Mouse (Mus musculus) limb, embryonic 12.5 days (tissue): ENCODE measurements around the gene Fcer1g. TPM values are rescaled to one million over a fixed set of nuclear protein-coding genes. Genes with fewer than 3 reads are reported as not detected.

Experiments
- ATAC-seq: fragments of 200-750 bp; cut with Nextera tagmentation; 2 replicates; pipeline ENCODE4 v1.8.0; 2017; ENCODE audit warnings: low read depth, moderate TSS enrichment; ENCODE audit not compliant: insufficient number of reproducible peaks, insufficient read depth, low FRiP score, low TSS enrichment
- H3K27ac ChIP-seq: fragments of 300-500 bp; sonication (generic); 2 replicates; pipeline ENCODE4 v1.5.1; 2016; ENCODE audit warnings: mild to moderate bottlenecking, moderate library complexity
- H3K27me3 ChIP-seq: fragments of 300-500 bp; sonication (generic); 2 replicates; pipeline ENCODE4 v1.6.1; 2016; ENCODE audit warnings: mild to moderate bottlenecking, moderate library complexity
- H3K36me3 ChIP-seq: fragments of 300-500 bp; sonication (generic); 2 replicates; pipeline ENCODE4 v1.6.1; 2016; ENCODE audit warnings: mild to moderate bottlenecking, moderate library complexity
- H3K4me1 ChIP-seq: fragments of 300-500 bp; sonication (generic); replicated peaks from 2 replicates; pipeline ENCODE4 v1.6.1; 2016
- H3K4me2 ChIP-seq: fragments of 300-500 bp; sonication (generic); 2 replicates; pipeline ENCODE4 v1.6.1; 2016; ENCODE audit warnings: mild to moderate bottlenecking, moderate library complexity
- H3K4me3 ChIP-seq: fragments of 300-500 bp; sonication (generic); replicated peaks from 2 replicates; pipeline ENCODE4 v1.5.1; 2016; ENCODE audit warnings: mild to moderate bottlenecking
- H3K9ac ChIP-seq: fragments of 300-500 bp; sonication (generic); replicated peaks from 2 replicates; pipeline ENCODE4 v1.6.1; 2016; ENCODE audit warnings: mild to moderate bottlenecking, moderate library complexity
- H3K9me3 ChIP-seq: fragments of 300-500 bp; sonication (generic); 2 replicates; pipeline ENCODE4 v1.6.1; 2016; ENCODE audit warnings: mild to moderate bottlenecking, moderate library complexity
- WGBS: fragments of 180-500 bp; shearing (Covaris S2); methylation state at CpG from one replicate; pipeline ENCODE4 v1.1.7; 2016; 5-methylcytosine and 5-hydroxymethylcytosine counted together
- polyA plus RNA-seq: library from polyadenylated mRNA; unstranded; fragments of >200 nt; fragmentation: Nextera tagmentation; extraction: Ambion mirVana; gene quantifications from 2 replicates; pipeline ENCODE4 v1.2.1, GENCODE M21; 2016

Fcer1g gene
- polyA plus RNA-seq, 1 experiment from 2014 or later: 15.9 TPM

GRCm38 (mm10) chr1:171263666-171264461 is 29.7 kb upstream of the Fcer1g start:
- no peaks in the 10 kb centered on the region for H3K9me3 ChIP-seq
- peak overlapping the region; percentile 48; the same call in 1 of the 2 replicates for H3K4me2 ChIP-seq
- H3K27ac ChIP-seq: peak overlapping the region; percentile 66; the same call in 1 of the 2 replicates
- H3K9ac ChIP-seq: no peak overlapping the region
- no peaks in the 10 kb centered on the region; the same call in 1 of the 2 replicates for H3K27me3 ChIP-seq
- H3K36me3 ChIP-seq: peaks cover 4% of the 10 kb centered on the region
- ATAC-seq: no peak
- H3K4me1 ChIP-seq: peaks cover 11% of the 10 kb centered on the region
- WGBS: 74% methylated on average over 3 of the region's 3 CpGs
- H3K4me3 ChIP-seq: no peak overlapping the region

- WGBS: 12% methylated on average over 2 of the region's 2 CpGs
- Histone ChIP-seq H3K4me2 (peak overlapping the region; percentile 48), H3K27ac (peak overlapping the region; percentile 66), H3K9me3 (no peaks in the 10 kb centered on the region), H3K27me3 (no peaks in the 10 kb centered on the region; the same call in 1 of the 2 replicates), H3K4me1 (peaks cover 11% of the 10 kb centered on the region), H3K4me3 (peak overlapping the region; percentile 11; the same call in 1 of the 2 replicates), H3K36me3 (peaks cover 8% of the 10 kb centered on the region), H3K9ac (no peak overlapping the region)
- ATAC-seq: no peak
Observed at GRCm38 (mm10) chr1:171263185-171263611, 29.0 kb upstream of the Fcer1g start.

DNA sequence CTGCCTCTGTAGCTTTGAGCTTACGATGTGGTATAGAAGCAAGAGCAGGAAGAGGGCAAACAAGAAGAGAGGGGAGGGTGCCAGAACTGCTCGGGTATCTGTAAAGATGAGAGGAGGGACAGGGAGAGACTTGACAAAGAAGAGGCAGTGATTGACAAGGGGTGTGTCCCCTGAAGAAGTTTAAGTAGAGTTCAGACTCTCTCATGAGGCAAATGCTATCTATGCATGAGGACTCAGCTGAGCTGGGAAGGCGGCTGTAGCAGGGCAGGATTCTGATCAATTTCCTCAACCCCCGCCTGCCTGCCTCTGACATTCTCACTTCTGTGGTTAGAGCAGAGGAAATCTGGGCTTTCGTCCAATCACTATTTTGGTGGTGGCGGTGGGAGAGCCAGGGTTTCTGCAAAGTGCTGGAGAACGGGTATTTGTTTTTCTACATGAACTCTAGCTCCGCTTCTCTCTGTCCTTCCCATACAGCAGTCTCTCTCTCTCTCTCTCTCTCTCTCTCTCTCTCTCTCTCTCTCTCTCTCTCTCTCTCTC is 28.5 kb upstream of the Fcer1g start:
- Histone ChIP-seq H3K4me2 (peak overlapping the region; percentile 48), H3K9me3 (no peaks in the 10 kb centered on the region), H3K4me3 (peak overlapping the region; percentile 11; the same call in 1 of the 2 replicates), H3K36me3 (peaks cover 13% of the 10 kb centered on the region), H3K4me1 (peaks cover 11% of the 10 kb centered on the region), H3K9ac (peak overlapping the region; percentile 37; the same call in 1 of the 2 replicates), H3K27ac (peak overlapping the region; percentile 66), H3K27me3 (no peaks in the 10 kb centered on the region; the same call in 1 of the 2 replicates)
- WGBS: 8% methylated on average over 8 of the region's 8 CpGs
- peak; percentile 53; the same call in 1 of the 2 replicates for ATAC-seq

DNA sequence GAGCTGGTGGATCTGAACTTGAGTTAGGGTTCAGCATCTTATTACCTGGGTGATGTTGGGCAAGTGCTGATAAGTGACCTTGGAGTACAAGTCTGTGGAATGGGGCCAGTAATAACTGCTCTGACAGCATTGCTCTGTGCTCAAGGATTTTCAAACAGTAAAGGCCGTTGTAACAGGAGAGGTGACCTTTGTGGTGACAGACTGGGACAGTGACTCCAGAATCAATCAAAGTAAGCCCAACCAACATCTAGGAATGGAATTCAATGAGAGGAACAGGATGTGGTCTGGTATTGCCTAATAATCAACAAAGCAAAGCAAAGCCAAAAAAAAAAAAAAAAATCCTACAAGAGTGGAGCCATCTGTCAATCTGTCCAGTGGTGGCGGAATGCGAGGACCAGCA is 26.2 kb upstream of the Fcer1g start:
- H3K9ac ChIP-seq: no peak overlapping the region
- WGBS: 83% methylated on average over 3 of the region's 3 CpGs
- H3K4me1 ChIP-seq: peaks cover 11% of the 10 kb centered on the region
- H3K4me3 ChIP-seq: no peak overlapping the region
- H3K9me3 ChIP-seq: no peaks in the 10 kb centered on the region
- no peak overlapping the region for H3K4me2 ChIP-seq
- ATAC-seq: no peak
- H3K27me3 ChIP-seq: no peaks in the 10 kb centered on the region
- peaks cover 31% of the 10 kb centered on the region for H3K36me3 ChIP-seq
- H3K27ac ChIP-seq: no peak overlapping the region

DNA sequence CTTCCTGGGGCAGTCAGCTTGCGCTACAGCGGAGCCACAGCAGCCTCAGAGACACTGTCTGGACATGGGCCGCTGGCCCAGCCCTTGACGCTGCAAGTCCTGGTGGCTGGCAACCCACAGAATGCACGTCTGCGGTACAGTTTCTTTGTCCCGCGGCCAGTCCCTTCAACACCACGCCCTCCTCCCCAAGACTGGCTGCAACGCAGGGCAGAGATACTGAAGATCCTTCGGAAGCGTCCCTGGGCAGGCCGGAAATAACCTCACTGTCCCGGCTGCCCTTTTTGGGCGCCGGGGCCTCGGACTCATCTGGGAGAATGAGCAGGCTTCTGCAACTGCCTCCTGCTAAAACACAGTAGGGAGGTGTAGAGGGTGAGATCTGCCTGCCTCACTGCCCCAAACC is 24.8 kb upstream of the Fcer1g start:
- H3K4me2 ChIP-seq: no peak overlapping the region
- WGBS: 78% methylated on average over 17 of the region's 17 CpGs
- H3K36me3 ChIP-seq: peaks cover 38% of the 10 kb centered on the region
- no peak overlapping the region for H3K9ac ChIP-seq
- no peaks in the 10 kb centered on the region for H3K9me3 ChIP-seq
- no peak for ATAC-seq
- H3K4me1 ChIP-seq: peaks cover 11% of the 10 kb centered on the region
- H3K4me3 ChIP-seq: no peak overlapping the region
- H3K27ac ChIP-seq: no peak overlapping the region
- H3K27me3 ChIP-seq: no peaks in the 10 kb centered on the region

DNA sequence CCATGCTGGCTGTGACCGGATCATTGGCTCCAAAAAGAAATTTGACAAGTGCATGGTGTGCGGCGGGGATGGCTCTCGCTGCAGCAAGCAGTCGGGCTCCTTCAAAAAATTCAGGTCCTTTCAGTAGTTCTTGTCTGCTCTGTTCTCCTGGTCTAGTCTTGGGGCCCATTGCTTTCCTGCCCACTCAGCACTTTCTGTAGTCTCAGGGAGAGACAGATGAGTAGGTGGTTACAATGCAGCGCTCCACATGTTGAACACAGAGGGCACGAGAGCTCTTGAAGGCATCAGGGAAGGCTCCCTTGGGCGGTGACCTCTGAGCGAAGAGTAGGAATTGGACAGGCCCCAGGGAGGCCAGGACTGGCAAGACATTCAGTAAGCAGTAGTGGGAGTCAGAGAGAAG is 23.6 kb upstream of the Fcer1g start:
- H3K27me3 ChIP-seq: no peaks in the 10 kb centered on the region
- H3K36me3 ChIP-seq: peaks cover 46% of the 10 kb centered on the region
- H3K4me1 ChIP-seq: peaks cover 11% of the 10 kb centered on the region
- H3K27ac ChIP-seq: no peak overlapping the region
- no peak for ATAC-seq
- WGBS: 87% methylated on average over 9 of the region's 9 CpGs
- no peak overlapping the region for H3K4me2 ChIP-seq
- H3K9ac ChIP-seq: no peak overlapping the region
- no peaks in the 10 kb centered on the region for H3K9me3 ChIP-seq
- H3K4me3 ChIP-seq: no peak overlapping the region

- ATAC-seq: no peak
- peaks cover 13% of the 10 kb centered on the region for H3K4me1 ChIP-seq
- H3K9ac ChIP-seq: no peak overlapping the region; the same call in 1 of the 2 replicates
- H3K4me3 ChIP-seq: no peak overlapping the region
- H3K9me3 ChIP-seq: no peaks in the 10 kb centered on the region
- H3K27me3 ChIP-seq: no peaks in the 10 kb centered on the region
- H3K4me2 ChIP-seq: no peak overlapping the region
- 68% methylated on average over 15 of the region's 15 CpGs for WGBS
- H3K27ac ChIP-seq: no peak overlapping the region
- H3K36me3 ChIP-seq: peaks cover 46% of the 10 kb centered on the region
Observed at GRCm38 (mm10) chr1:171256937-171257548, 22.9 kb upstream of the Fcer1g start.

DNA sequence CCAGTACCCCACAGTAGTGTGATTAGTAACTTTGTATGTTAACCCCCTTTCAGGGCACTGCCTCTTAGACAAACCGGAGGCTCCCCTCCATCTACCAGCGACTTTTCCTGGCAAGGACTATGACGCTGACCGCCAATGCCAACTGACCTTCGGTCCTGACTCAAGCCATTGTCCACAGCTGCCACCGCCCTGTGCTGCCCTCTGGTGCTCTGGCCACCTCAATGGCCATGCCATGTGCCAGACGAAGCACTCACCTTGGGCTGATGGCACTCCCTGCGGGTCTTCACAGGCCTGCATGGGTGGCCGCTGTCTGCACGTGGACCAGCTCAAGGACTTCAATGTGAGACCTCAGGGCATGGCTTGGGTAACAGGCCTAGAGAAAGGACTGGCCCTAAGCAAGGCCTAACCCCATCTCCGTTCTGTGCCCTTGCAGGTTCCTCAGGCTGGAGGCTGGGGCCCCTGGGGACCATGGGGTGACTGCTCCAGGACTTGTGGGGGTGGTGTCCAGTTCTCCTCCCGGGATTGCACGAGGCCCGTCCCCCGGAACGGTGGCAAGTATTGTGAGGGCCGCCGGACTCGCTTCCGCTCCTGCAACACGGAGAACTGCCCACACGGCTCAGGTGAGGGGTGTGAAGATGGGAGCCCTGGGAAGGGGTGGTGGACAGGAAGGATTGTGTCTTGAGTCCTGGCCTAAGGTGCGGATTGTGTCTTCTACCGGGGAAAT is 22.1 kb upstream of the Fcer1g start:
- Histone ChIP-seq H3K9ac (no peak overlapping the region; the same call in 1 of the 2 replicates), H3K4me1 (peaks cover 20% of the 10 kb centered on the region), H3K4me3 (no peak overlapping the region), H3K9me3 (no peaks in the 10 kb centered on the region), H3K4me2 (no peak overlapping the region), H3K27me3 (no peaks in the 10 kb centered on the region), H3K27ac (no peak overlapping the region), H3K36me3 (peaks cover 46% of the 10 kb centered on the region)
- no peak for ATAC-seq
- 90% methylated on average over 24 of the region's 24 CpGs for WGBS

GRCm38 (mm10) chr1:171252415-171252814 is 18.2 kb upstream of the Fcer1g start:
- WGBS: 49% methylated on average over 17 of the region's 17 CpGs
- peak overlapping the region; percentile 38 for H3K4me3 ChIP-seq
- no peak for ATAC-seq
- peaks cover 48% of the 10 kb centered on the region for H3K4me1 ChIP-seq
- H3K36me3 ChIP-seq: peaks cover 32% of the 10 kb centered on the region
- no peaks in the 10 kb centered on the region for H3K9me3 ChIP-seq
- H3K27ac ChIP-seq: peak overlapping the region; percentile 96
- H3K9ac ChIP-seq: peak overlapping the region; percentile 57
- no peaks in the 10 kb centered on the region for H3K27me3 ChIP-seq
- H3K4me2 ChIP-seq: peak overlapping the region; percentile 67

DNA sequence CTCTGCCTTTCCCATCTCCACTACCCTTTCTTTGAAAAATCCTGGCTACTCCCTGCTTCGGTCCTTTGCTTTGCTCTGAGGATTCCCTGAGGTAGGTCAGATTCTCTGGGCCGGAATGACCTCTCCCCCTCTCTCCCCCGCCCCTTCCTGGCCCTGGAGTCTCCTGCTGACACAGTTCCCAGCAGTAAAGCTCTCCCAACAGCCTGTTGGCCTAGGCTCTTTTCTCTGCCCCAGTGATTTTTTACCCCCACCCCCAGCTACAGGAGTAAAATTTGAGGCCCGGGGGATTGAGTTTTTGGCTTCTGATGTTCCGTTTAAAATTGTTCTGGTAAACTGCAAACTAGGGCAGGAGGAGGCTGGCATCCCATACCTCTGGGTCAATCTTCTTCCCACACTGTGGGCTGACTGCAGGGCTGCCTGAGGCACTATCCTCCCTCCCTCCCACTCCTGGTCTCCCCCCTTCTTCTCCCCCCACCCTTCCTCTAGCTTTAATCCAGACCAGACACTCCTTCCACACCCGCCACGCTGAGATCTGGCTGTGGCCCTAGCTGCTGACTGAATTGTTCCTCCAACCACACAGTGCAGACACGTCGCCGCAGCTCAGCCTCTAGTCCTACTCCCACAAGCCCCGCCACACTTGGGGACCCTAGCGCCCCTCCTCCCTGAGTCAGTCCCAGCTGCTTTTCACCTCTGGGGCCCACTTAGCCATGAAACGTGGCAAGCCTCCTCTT is 17.6 kb upstream of the Fcer1g start:
- peak; percentile 46; the same call in 1 of the 2 replicates for ATAC-seq
- peak overlapping the region; percentile 38 for H3K4me3 ChIP-seq
- 2% methylated on average over 13 of the region's 13 CpGs for WGBS
- H3K9ac ChIP-seq: peak overlapping the region; percentile 57
- peaks cover 28% of the 10 kb centered on the region for H3K36me3 ChIP-seq
- H3K27me3 ChIP-seq: no peaks in the 10 kb centered on the region
- H3K4me2 ChIP-seq: peak overlapping the region; percentile 67
- H3K4me1 ChIP-seq: peaks cover 50% of the 10 kb centered on the region
- no peaks in the 10 kb centered on the region for H3K9me3 ChIP-seq
- H3K27ac ChIP-seq: peak overlapping the region; percentile 96
